Mouse (Mus musculus) erythroblast, embryonic 14.5 days (primary cell): ENCODE data around the gene Mboat1.

Source experiments
- GATA1 ChIP-seq: IDR thresholded peaks from 2 replicates; pipeline ENCODE4 v1.6.1; 2012; ENCODE audit warnings: low read length, inconsistent platforms, mixed read lengths
- TAL1 ChIP-seq: IDR thresholded peaks from 3 replicates; pipeline ENCODE4 v1.6.1; 2012; ENCODE audit warnings: low read length, inconsistent platforms, mixed read lengths

- no peak for TF ChIP-seq GATA1
- no peak for TF ChIP-seq TAL1
These were observed at the start of gene Mboat1 for GRCm38 (mm10) chr13:30136243-30136922.
